Mouse (Mus musculus): ENCODE data around the gene Kif6. TPM values are rescaled to one million over a fixed set of nuclear protein-coding genes. Genes with fewer than 3 reads are reported as not detected.
A peak's percentile ranks its signal among the peaks of the same experiment; 100 is the strongest.

The Kif6 gene
- polyA plus RNA-seq, 1 experiment from 2014 or later: not detected

GRCm38 (mm10) chr17:49825831-49826230 is 210.9 kb downstream of the Kif6 start:
- Histone ChIP-seq H3K4me2 (ENCODE audit: low read depth, low read length) (no peak overlapping the region), H3K27me3 (ENCODE audit: insufficient read depth, low read length) (no peaks in the 10 kb centered on the region), H3K27ac (ENCODE audit: low read depth) (no peak overlapping the region), H3K36me3 (replicated peaks; ENCODE audit: insufficient read depth, low read length) (no peaks in the 10 kb centered on the region), H3K9ac (replicated peaks) (no peak overlapping the region), H3K4me1 (ENCODE audit: insufficient read depth) (no peaks in the 10 kb centered on the region), H3K4me3 (ENCODE audit: low read depth, low read length) (no peak overlapping the region), H3K9me3 (ENCODE audit: low read length) (no peaks in the 10 kb centered on the region)
- no peak for DNase-seq
- 83% methylated on average over 5 of the region's 5 CpGs for WGBS (ENCODE audit: insufficient replicate concordance)
- ATAC-seq: no peak
- TF ChIP-seq EP300 (IDR thresholded peaks at IDR 0.05; ENCODE audit: low read depth) (no peak), CTCF (IDR thresholded peaks at IDR 0.05; ENCODE audit: low read depth) (no peak)

- Histone ChIP-seq H3K27ac (ENCODE audit: low read depth) (no peak overlapping the region), H3K4me2 (ENCODE audit: low read depth, low read length) (no peak overlapping the region), H3K27me3 (ENCODE audit: insufficient read depth, low read length) (no peaks in the 10 kb centered on the region), H3K4me3 (ENCODE audit: low read depth, low read length) (no peak overlapping the region), H3K36me3 (replicated peaks; ENCODE audit: insufficient read depth, low read length) (no peaks in the 10 kb centered on the region), H3K9ac (replicated peaks) (no peak overlapping the region), H3K4me1 (ENCODE audit: insufficient read depth) (no peaks in the 10 kb centered on the region), H3K9me3 (ENCODE audit: low read length) (no peaks in the 10 kb centered on the region)
- 52% methylated on average over 3 of the region's 3 CpGs for WGBS (ENCODE audit: insufficient replicate concordance)
- DNase-seq (no peak), ATAC-seq (no peak)
- TF ChIP-seq EP300 (IDR thresholded peaks at IDR 0.05; ENCODE audit: low read depth) (no peak), CTCF (IDR thresholded peaks at IDR 0.05; ENCODE audit: low read depth) (no peak)
Observed at GRCm38 (mm10) chr17:49831745-49832144, 216.8 kb downstream of the Kif6 start.

- no peak for DNase-seq
- Histone ChIP-seq H3K27ac (ENCODE audit: low read depth) (no peak overlapping the region), H3K4me3 (ENCODE audit: low read depth, low read length) (no peak overlapping the region), H3K4me2 (ENCODE audit: low read depth, low read length) (no peak overlapping the region), H3K9ac (replicated peaks) (no peak overlapping the region), H3K36me3 (replicated peaks; ENCODE audit: insufficient read depth, low read length) (no peaks in the 10 kb centered on the region), H3K27me3 (ENCODE audit: insufficient read depth, low read length) (no peaks in the 10 kb centered on the region), H3K4me1 (ENCODE audit: insufficient read depth) (no peaks in the 10 kb centered on the region), H3K9me3 (ENCODE audit: low read length) (no peaks in the 10 kb centered on the region)
- ATAC-seq: no peak
- TF ChIP-seq CTCF (IDR thresholded peaks at IDR 0.05; ENCODE audit: low read depth) (no peak), EP300 (IDR thresholded peaks at IDR 0.05; ENCODE audit: low read depth) (no peak)
- WGBS (ENCODE audit: insufficient replicate concordance): 74% methylated on average over 5 of the region's 5 CpGs
Observed at GRCm38 (mm10) chr17:49834044-49834545, 219.2 kb downstream of the Kif6 start.

GRCm38 (mm10) chr17:49837417-49837816 is 222.5 kb downstream of the Kif6 start:
- H3K4me3 ChIP-seq (ENCODE audit: low read depth, low read length): no peak overlapping the region
- no peaks in the 10 kb centered on the region for H3K36me3 ChIP-seq (replicated peaks; ENCODE audit: insufficient read depth, low read length)
- H3K27me3 ChIP-seq (ENCODE audit: insufficient read depth, low read length): no peaks in the 10 kb centered on the region
- no peaks in the 10 kb centered on the region for H3K4me1 ChIP-seq (ENCODE audit: insufficient read depth)
- DNase-seq (no peak), ATAC-seq (no peak)
- no peak overlapping the region for H3K27ac ChIP-seq (ENCODE audit: low read depth)
- H3K9me3 ChIP-seq (ENCODE audit: low read length): no peaks in the 10 kb centered on the region
- no peak overlapping the region for H3K4me2 ChIP-seq (ENCODE audit: low read depth, low read length)
- no peak overlapping the region for H3K9ac ChIP-seq (replicated peaks)
- WGBS (ENCODE audit: insufficient replicate concordance): 45% methylated on average over 5 of the region's 5 CpGs
- no peak for TF ChIP-seq CTCF (IDR thresholded peaks at IDR 0.05; ENCODE audit: low read depth)
- no peak for TF ChIP-seq EP300 (IDR thresholded peaks at IDR 0.05; ENCODE audit: low read depth)

GRCm38 (mm10) chr17:49839243-49839642 is 224.3 kb downstream of the Kif6 start:
- DNase-seq: no peak
- Histone ChIP-seq H3K27ac (ENCODE audit: low read depth) (no peak overlapping the region), H3K9me3 (ENCODE audit: low read length) (no peaks in the 10 kb centered on the region), H3K4me2 (ENCODE audit: low read depth, low read length) (no peak overlapping the region), H3K27me3 (ENCODE audit: insufficient read depth, low read length) (no peaks in the 10 kb centered on the region), H3K36me3 (replicated peaks; ENCODE audit: insufficient read depth, low read length) (no peaks in the 10 kb centered on the region), H3K4me1 (ENCODE audit: insufficient read depth) (no peaks in the 10 kb centered on the region), H3K4me3 (ENCODE audit: low read depth, low read length) (no peak overlapping the region), H3K9ac (replicated peaks) (no peak overlapping the region)
- no peak for ATAC-seq
- 75% methylated on average over 3 of the region's 3 CpGs for WGBS (ENCODE audit: insufficient replicate concordance)
- no peak for TF ChIP-seq EP300 (IDR thresholded peaks at IDR 0.05; ENCODE audit: low read depth)
- no peak for TF ChIP-seq CTCF (IDR thresholded peaks at IDR 0.05; ENCODE audit: low read depth)

- Histone ChIP-seq H3K27me3 (ENCODE audit: insufficient read depth, low read length) (no peaks in the 10 kb centered on the region), H3K4me2 (ENCODE audit: low read depth, low read length) (no peak overlapping the region), H3K4me1 (ENCODE audit: insufficient read depth) (no peaks in the 10 kb centered on the region), H3K9ac (replicated peaks) (no peak overlapping the region), H3K27ac (ENCODE audit: low read depth) (no peak overlapping the region), H3K36me3 (replicated peaks; ENCODE audit: insufficient read depth, low read length) (no peaks in the 10 kb centered on the region), H3K4me3 (ENCODE audit: low read depth, low read length) (no peak overlapping the region), H3K9me3 (ENCODE audit: low read length) (no peaks in the 10 kb centered on the region)
- no peak for ATAC-seq
- TF ChIP-seq CTCF (IDR thresholded peaks at IDR 0.05; ENCODE audit: low read depth): no peak
- no peak for TF ChIP-seq EP300 (IDR thresholded peaks at IDR 0.05; ENCODE audit: low read depth)
- DNase-seq: no peak
- 42% methylated on average over 3 of the region's 3 CpGs for WGBS (ENCODE audit: insufficient replicate concordance)
Observed at GRCm38 (mm10) chr17:49851210-49851609, 236.3 kb downstream of the Kif6 start.

GRCm38 (mm10) chr17:49852183-49852582 is 237.2 kb downstream of the Kif6 start:
- no peak for ATAC-seq
- no peak overlapping the region for H3K27ac ChIP-seq (ENCODE audit: low read depth)
- no peaks in the 10 kb centered on the region for H3K9me3 ChIP-seq (ENCODE audit: low read length)
- DNase-seq: no peak
- H3K9ac ChIP-seq (replicated peaks): no peak overlapping the region
- H3K4me2 ChIP-seq (ENCODE audit: low read depth, low read length): no peak overlapping the region
- WGBS (ENCODE audit: insufficient replicate concordance): 55% methylated on average over 3 of the region's 3 CpGs
- no peaks in the 10 kb centered on the region for H3K36me3 ChIP-seq (replicated peaks; ENCODE audit: insufficient read depth, low read length)
- H3K4me1 ChIP-seq (ENCODE audit: insufficient read depth): no peaks in the 10 kb centered on the region
- no peaks in the 10 kb centered on the region for H3K27me3 ChIP-seq (ENCODE audit: insufficient read depth, low read length)
- TF ChIP-seq EP300 (IDR thresholded peaks at IDR 0.05; ENCODE audit: low read depth): no peak
- 0 out of 2 replicates have a peak, but pooled peaks have one; percentile 18 for TF ChIP-seq CTCF (IDR thresholded peaks at IDR 0.05; ENCODE audit: low read depth)
- H3K4me3 ChIP-seq (ENCODE audit: low read depth, low read length): no peak overlapping the region
